Mouse (Mus musculus) fibroblast of lung, adult 2 months (primary cell): ENCODE results near the gene Ccdc9b.

ENCODE experiments used
- DNase-seq: peaks from one replicate; pipeline ENCODE4 v3.0.0-alpha.2; 2011; ENCODE audit warnings: low read depth

The Ccdc9b gene

DNA sequence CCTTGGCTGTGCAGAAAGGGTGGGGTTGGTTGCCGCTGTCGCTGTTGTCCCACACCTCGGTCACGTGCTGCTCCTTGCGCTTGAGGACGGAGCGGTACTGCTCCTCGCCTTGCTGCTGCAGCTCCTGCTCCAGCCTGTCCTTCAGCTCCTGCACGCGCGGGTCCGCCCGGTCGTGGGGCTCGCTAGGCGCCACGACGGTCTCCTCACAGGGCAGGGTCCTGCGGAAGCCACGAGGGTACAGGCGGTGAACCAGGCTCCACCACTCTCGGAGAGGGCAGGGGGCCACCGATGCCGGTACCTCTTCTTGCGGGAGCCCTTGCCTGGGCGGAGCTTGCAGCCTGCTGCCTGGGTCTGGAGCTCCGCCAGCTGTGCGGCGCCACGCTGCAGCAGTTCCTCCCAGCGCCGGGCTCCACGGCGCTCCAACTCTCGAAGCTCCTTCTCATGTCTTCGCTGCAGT lies 51.4 kb downstream of the Ccdc9b start:
- DNase-seq, result no peak

DNA sequence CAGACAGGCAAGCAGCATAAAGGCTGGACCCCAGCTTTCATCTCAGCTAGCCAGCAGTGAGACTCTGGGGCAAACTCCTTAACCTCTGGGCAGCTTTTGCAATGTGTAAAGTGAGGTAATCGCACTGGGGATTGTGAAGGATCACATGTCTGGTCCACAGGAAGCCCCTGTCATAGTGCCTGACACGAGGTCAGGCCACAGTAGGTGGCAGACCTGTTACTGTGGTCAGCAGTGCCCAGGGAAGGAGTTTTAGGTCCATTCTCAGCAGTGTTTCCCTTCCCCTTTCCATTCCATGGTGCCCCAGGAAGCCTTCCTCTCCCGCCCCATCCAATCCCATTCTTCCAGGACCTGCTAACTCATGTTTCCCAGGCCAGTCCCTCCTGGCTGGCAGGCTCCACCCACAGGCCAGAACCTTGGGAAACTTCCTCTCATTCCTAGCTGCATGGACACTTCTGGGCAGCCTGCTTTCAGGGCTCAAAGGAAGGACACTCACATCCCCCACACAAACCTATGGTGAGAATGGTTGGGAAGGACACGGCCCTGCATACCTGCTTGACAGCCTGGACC lies 52.7 kb downstream of the Ccdc9b start:
- DNase-seq, result no peak

DNA sequence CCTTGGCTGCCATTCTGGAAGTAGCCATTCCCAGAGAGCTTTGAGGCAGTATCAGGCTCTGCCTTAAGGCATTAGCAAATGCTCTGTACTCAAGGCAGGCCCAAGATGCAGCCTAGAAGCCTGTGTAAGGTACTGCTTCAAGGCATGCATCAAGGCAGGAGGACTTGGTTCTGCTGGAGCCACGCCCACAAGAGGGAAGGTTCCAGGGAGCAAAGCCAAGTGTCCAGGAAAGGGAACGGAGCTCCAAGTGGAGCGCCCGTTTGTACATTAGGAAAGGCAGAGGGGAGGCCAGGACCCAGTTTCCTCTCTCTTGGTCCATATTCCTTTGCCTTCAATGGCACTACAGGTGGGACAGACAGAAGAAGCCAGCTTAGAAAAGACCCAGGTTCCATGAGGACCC lies 54.0 kb downstream of the Ccdc9b start:
- DNase-seq, result no peak

DNA sequence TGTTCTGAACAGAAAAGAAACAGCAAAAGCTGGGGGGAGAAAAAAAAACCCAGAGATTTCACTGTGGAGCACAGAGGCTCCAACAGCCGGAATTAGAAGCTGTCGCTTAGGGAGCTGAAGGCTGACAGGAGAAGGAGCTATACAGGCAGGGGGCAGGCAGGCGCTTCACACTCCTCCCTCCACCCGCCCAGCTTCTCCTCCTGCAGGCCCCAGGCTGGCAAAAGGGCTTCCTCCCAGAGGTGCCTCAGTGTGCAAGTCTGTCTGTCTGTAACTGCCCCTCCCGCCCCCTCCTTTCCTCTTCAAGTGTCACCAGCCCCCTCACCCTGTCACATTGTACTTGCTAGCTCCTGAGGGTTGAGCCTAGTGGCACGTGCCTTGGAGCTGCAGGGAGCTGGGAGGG lies 56.0 kb downstream of the Ccdc9b start:
- no peak for DNase-seq
